Mouse (Mus musculus): ENCODE data around the gene Nefh. TPM values are rescaled to one million over a fixed set of nuclear protein-coding genes. Genes with fewer than 3 reads are reported as not detected.

The Nefh gene
- polyA plus RNA-seq, 1 experiment from 2014 or later, result 0.75 TPM

GRCm38 (mm10) chr11:4984249-4984648 is 36.4 kb upstream of the Nefh start:
- Histone ChIP-seq H3K4me3 (ENCODE audit: low read depth, low read length) (no peak overlapping the region), H3K4me2 (ENCODE audit: low read length) (no peak overlapping the region), H3K27ac (ENCODE audit: low read depth, low read length) (no peak overlapping the region), H3K27me3 (replicated peaks; ENCODE audit: control insufficient read depth, insufficient read depth, low read length) (no peaks in the 10 kb centered on the region), H3K9ac (ENCODE audit: low read length) (peak overlapping the region; percentile 45), H3K9me3 (replicated peaks; ENCODE audit: control insufficient read depth, low read length) (no peaks in the 10 kb centered on the region), H3K4me1 (ENCODE audit: control insufficient read depth, insufficient read depth, low read length) (peaks cover 6% of the 10 kb centered on the region; the same call in 1 of the 2 replicates), H3K36me3 (ENCODE audit: control insufficient read depth, insufficient read depth, low read length) (0 out of 2 replicates have a peak, but pooled peaks cover 6% of the 10 kb centered on the region)
- no peak for ATAC-seq
- DNase-seq (ENCODE audit: low spot score), result peak; percentile 77
- 2% methylated on average over 5 of the region's 5 CpGs for WGBS

GRCm38 (mm10) chr11:4983538-4983937 is 35.7 kb upstream of the Nefh start:
- Histone ChIP-seq H3K36me3 (ENCODE audit: control insufficient read depth, insufficient read depth, low read length) (0 out of 2 replicates have a peak, but pooled peaks cover under 1% of the 10 kb centered on the region), H3K9ac (ENCODE audit: low read length) (no peak overlapping the region), H3K4me2 (ENCODE audit: low read length) (no peak overlapping the region), H3K4me3 (ENCODE audit: low read depth, low read length) (no peak overlapping the region), H3K9me3 (replicated peaks; ENCODE audit: control insufficient read depth, low read length) (no peaks in the 10 kb centered on the region), H3K4me1 (ENCODE audit: control insufficient read depth, insufficient read depth, low read length) (peaks cover 6% of the 10 kb centered on the region; the same call in 1 of the 2 replicates), H3K27me3 (replicated peaks; ENCODE audit: control insufficient read depth, insufficient read depth, low read length) (no peaks in the 10 kb centered on the region), H3K27ac (ENCODE audit: low read depth, low read length) (no peak overlapping the region)
- ATAC-seq (no peak), DNase-seq (ENCODE audit: low spot score) (no peak)
- 72% methylated on average over 2 of the region's 2 CpGs for WGBS

DNA sequence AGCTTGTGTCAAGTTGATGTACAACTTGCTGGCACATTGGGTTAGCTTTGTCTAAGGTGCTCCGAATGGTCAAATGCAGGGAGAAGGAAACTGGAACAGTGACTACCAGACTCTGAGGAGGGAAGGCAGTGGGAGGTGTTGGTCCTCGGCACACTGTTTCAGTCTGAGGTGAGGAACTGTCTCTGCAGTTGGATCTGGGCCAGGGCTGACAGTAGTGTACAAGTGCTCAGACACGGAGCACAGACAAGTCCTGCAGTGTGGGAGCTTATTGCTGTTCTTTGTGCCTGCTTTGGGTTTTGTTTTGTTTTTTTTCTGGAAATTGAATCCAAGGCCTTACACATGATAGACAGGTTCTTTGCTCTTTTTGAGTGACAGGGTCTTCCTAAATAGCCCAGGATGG is 35.1 kb upstream of the Nefh start:
- Histone ChIP-seq H3K36me3 (ENCODE audit: control insufficient read depth, insufficient read depth, low read length) (no peaks in the 10 kb centered on the region), H3K9me3 (replicated peaks; ENCODE audit: control insufficient read depth, low read length) (no peaks in the 10 kb centered on the region), H3K4me3 (ENCODE audit: low read depth, low read length) (no peak overlapping the region), H3K9ac (ENCODE audit: low read length) (no peak overlapping the region), H3K4me1 (ENCODE audit: control insufficient read depth, insufficient read depth, low read length) (peaks cover 6% of the 10 kb centered on the region; the same call in 1 of the 2 replicates), H3K27ac (ENCODE audit: low read depth, low read length) (no peak overlapping the region), H3K4me2 (ENCODE audit: low read length) (no peak overlapping the region), H3K27me3 (replicated peaks; ENCODE audit: control insufficient read depth, insufficient read depth, low read length) (no peaks in the 10 kb centered on the region)
- DNase-seq (ENCODE audit: low spot score) (no peak), ATAC-seq (no peak)
- 69% methylated on average over 3 of the region's 3 CpGs for WGBS

GRCm38 (mm10) chr11:4975623-4976022 is 27.8 kb upstream of the Nefh start:
- 5% methylated on average over 14 of the region's 14 CpGs for WGBS
- no peaks in the 10 kb centered on the region for H3K9me3 ChIP-seq (replicated peaks; ENCODE audit: control insufficient read depth, low read length)
- peak; percentile 85 for DNase-seq (ENCODE audit: low spot score)
- H3K27ac ChIP-seq (ENCODE audit: low read depth, low read length), result no peak overlapping the region
- H3K27me3 ChIP-seq (replicated peaks; ENCODE audit: control insufficient read depth, insufficient read depth, low read length), result no peaks in the 10 kb centered on the region
- no peaks in the 10 kb centered on the region for H3K4me1 ChIP-seq (ENCODE audit: control insufficient read depth, insufficient read depth, low read length)
- H3K9ac ChIP-seq (ENCODE audit: low read length), result no peak overlapping the region
- H3K4me2 ChIP-seq (ENCODE audit: low read length), result 0 out of 2 replicates have a peak overlapping the region, but pooled peaks have one; percentile 5
- no peak for ATAC-seq
- H3K4me3 ChIP-seq (ENCODE audit: low read depth, low read length), result no peak overlapping the region
- H3K36me3 ChIP-seq (ENCODE audit: control insufficient read depth, insufficient read depth, low read length), result no peaks in the 10 kb centered on the region

DNA sequence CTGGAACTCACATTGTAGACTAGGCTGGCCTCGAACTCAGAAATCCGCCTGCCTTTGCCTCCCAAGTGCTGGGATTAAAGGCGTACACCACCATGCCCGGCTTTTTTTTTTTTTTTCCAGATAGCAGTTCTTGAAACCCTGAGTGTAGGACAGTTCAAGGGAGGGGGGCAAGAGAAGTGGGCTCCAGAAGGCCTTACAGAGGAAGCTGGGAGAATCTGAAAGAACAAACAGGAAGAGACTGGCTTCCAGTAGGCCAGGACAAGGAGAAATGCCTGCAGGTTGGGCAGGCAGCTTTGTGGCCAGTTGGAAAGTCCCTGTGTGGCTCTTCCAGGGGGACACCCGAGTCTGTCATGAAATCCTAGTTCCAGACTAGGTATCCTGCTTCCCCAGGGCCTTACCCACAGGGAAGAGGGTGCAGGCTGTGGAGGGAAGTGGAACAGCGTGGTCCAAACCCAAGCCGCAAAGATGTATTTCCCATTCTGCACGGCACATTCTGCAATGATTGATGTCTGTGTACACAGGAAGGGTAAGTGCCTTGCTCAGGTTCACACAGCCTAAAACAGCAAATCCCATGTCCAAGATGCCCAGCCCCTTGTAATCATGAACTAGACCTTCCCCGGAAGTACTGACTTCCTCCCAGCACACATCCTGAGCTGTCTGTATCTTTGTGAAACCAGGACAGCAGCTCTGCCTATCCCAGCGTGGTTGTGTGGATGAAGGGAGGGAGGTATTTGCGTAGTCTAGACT is 26.7 kb upstream of the Nefh start:
- no peak overlapping the region for H3K4me3 ChIP-seq (ENCODE audit: low read depth, low read length)
- DNase-seq (ENCODE audit: low spot score) (no peak), ATAC-seq (no peak)
- no peaks in the 10 kb centered on the region for H3K36me3 ChIP-seq (ENCODE audit: control insufficient read depth, insufficient read depth, low read length)
- no peaks in the 10 kb centered on the region for H3K27me3 ChIP-seq (replicated peaks; ENCODE audit: control insufficient read depth, insufficient read depth, low read length)
- WGBS, result 83% methylated on average over 11 of the region's 11 CpGs
- H3K4me2 ChIP-seq (ENCODE audit: low read length), result no peak overlapping the region
- H3K9me3 ChIP-seq (replicated peaks; ENCODE audit: control insufficient read depth, low read length), result no peaks in the 10 kb centered on the region
- H3K4me1 ChIP-seq (ENCODE audit: control insufficient read depth, insufficient read depth, low read length), result no peaks in the 10 kb centered on the region
- no peak overlapping the region for H3K9ac ChIP-seq (ENCODE audit: low read length)
- H3K27ac ChIP-seq (ENCODE audit: low read depth, low read length), result no peak overlapping the region

DNA sequence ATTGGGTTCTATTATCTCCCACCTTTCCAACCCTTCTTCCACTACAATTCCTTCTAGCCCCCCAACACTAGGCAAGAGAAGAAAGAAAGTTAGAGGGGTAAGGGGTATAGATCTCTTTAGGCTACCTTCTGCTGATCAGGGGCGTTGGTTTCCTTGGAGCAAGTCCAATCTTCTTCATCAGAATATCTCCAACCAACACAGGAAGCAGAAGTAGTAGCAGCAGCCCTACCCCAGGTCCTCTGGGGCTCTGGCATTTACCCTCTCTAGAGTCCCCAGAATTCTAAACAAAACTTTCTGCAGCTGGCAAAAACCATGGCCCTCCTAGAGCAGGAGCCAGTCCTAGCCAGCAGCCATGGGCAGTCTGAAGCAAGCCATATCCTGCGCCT is 26.0 kb upstream of the Nefh start:
- Histone ChIP-seq H3K9me3 (replicated peaks; ENCODE audit: control insufficient read depth, low read length) (no peaks in the 10 kb centered on the region), H3K4me3 (ENCODE audit: low read depth, low read length) (no peak overlapping the region), H3K9ac (ENCODE audit: low read length) (no peak overlapping the region), H3K4me2 (ENCODE audit: low read length) (no peak overlapping the region), H3K36me3 (ENCODE audit: control insufficient read depth, insufficient read depth, low read length) (no peaks in the 10 kb centered on the region), H3K27ac (ENCODE audit: low read depth, low read length) (no peak overlapping the region), H3K27me3 (replicated peaks; ENCODE audit: control insufficient read depth, insufficient read depth, low read length) (no peaks in the 10 kb centered on the region), H3K4me1 (ENCODE audit: control insufficient read depth, insufficient read depth, low read length) (no peaks in the 10 kb centered on the region)
- DNase-seq (ENCODE audit: low spot score) (no peak), ATAC-seq (no peak)
- WGBS, result 84% methylated on average over 2 of the region's 2 CpGs

- no peak overlapping the region for H3K9ac ChIP-seq (ENCODE audit: low read length)
- WGBS, result 63% methylated on average over 13 of the region's 13 CpGs
- H3K4me1 ChIP-seq (ENCODE audit: control insufficient read depth, insufficient read depth, low read length), result no peaks in the 10 kb centered on the region
- H3K36me3 ChIP-seq (ENCODE audit: control insufficient read depth, insufficient read depth, low read length), result no peaks in the 10 kb centered on the region
- ATAC-seq (no peak), DNase-seq (ENCODE audit: low spot score) (peak; percentile 82)
- no peaks in the 10 kb centered on the region for H3K9me3 ChIP-seq (replicated peaks; ENCODE audit: control insufficient read depth, low read length)
- no peak overlapping the region for H3K27ac ChIP-seq (ENCODE audit: low read depth, low read length)
- no peaks in the 10 kb centered on the region for H3K27me3 ChIP-seq (replicated peaks; ENCODE audit: control insufficient read depth, insufficient read depth, low read length)
- no peak overlapping the region for H3K4me3 ChIP-seq (ENCODE audit: low read depth, low read length)
- no peak overlapping the region for H3K4me2 ChIP-seq (ENCODE audit: low read length)
Measured at GRCm38 (mm10) chr11:4972967-4973870, 25.4 kb upstream of the Nefh start.

- Histone ChIP-seq H3K4me3 (ENCODE audit: low read depth, low read length) (no peak overlapping the region), H3K27ac (ENCODE audit: low read depth, low read length) (no peak overlapping the region), H3K9ac (ENCODE audit: low read length) (no peak overlapping the region), H3K36me3 (ENCODE audit: control insufficient read depth, insufficient read depth, low read length) (no peaks in the 10 kb centered on the region), H3K4me2 (ENCODE audit: low read length) (no peak overlapping the region), H3K4me1 (ENCODE audit: control insufficient read depth, insufficient read depth, low read length) (no peaks in the 10 kb centered on the region), H3K9me3 (replicated peaks; ENCODE audit: control insufficient read depth, low read length) (no peaks in the 10 kb centered on the region), H3K27me3 (replicated peaks; ENCODE audit: control insufficient read depth, insufficient read depth, low read length) (no peaks in the 10 kb centered on the region)
- WGBS, result 76% methylated on average over 10 of the region's 10 CpGs
- DNase-seq (ENCODE audit: low spot score) (no peak), ATAC-seq (no peak)
Measured at GRCm38 (mm10) chr11:4968376-4968775, 20.5 kb upstream of the Nefh start.

- 66% methylated on average over 2 of the region's 2 CpGs for WGBS
- Histone ChIP-seq H3K9me3 (replicated peaks; ENCODE audit: control insufficient read depth, low read length) (no peaks in the 10 kb centered on the region), H3K9ac (ENCODE audit: low read length) (no peak overlapping the region), H3K27ac (ENCODE audit: low read depth, low read length) (no peak overlapping the region), H3K4me2 (ENCODE audit: low read length) (no peak overlapping the region), H3K4me1 (ENCODE audit: control insufficient read depth, insufficient read depth, low read length) (no peaks in the 10 kb centered on the region), H3K4me3 (ENCODE audit: low read depth, low read length) (no peak overlapping the region), H3K27me3 (replicated peaks; ENCODE audit: control insufficient read depth, insufficient read depth, low read length) (no peaks in the 10 kb centered on the region), H3K36me3 (ENCODE audit: control insufficient read depth, insufficient read depth, low read length) (no peaks in the 10 kb centered on the region)
- no peak for ATAC-seq
- no peak for DNase-seq (ENCODE audit: low spot score)
Measured at GRCm38 (mm10) chr11:4967549-4967948, 19.7 kb upstream of the Nefh start.

Data from forebrain, embryonic 14.5 days (tissue).